41 mouse cellular contexts compared by ENCODE assay signal in genomic region chr7:108678886-108679285, GRCm38 (mm10). TPM values are rescaled to one million over a fixed set of nuclear protein-coding genes. Genes with fewer than 3 reads are reported as not detected.
"Had no signal": no experiment of that assay in that cellular context is flagged by ENCODE, and none has a peak within 500 bp of the region (broad histone marks: within the 10 kb centered on the region; RNA-seq: fewer than 3 reads in every experiment).

No protein-coding gene starts in this region.

- H3K4me1 ChIP-seq: heart, embryonic 10.5 days; heart, embryonic 12.5 days; hindbrain, embryonic 13.5 days; hindbrain, embryonic 15.5 days; kidney, embryonic 15.5 days; limb, embryonic 13.5 days; limb, embryonic 15.5 days; liver, embryonic 12.5 days had no signal

- DNase-seq: gastrocnemius, adult 2 months; gastrocnemius, postnatal 10 days; gastrocnemius, postnatal 25 days; heart, adult 18-20 months; heart, postnatal 10 days; kidney, adult 11 months; kidney, adult 2 months; kidney, adult 9 months; kidney, postnatal 14 days; kidney, postnatal 36 days; left cerebral cortex, postnatal 4 days had no signal

- H3K9me3 ChIP-seq: hindbrain, embryonic 15.5 days; kidney, embryonic 15.5 days; limb, embryonic 13.5 days; limb, embryonic 15.5 days; liver, embryonic 12.5 days had no signal

- ATAC-seq: hindbrain, postnatal 0 days; intestine, embryonic 16.5 days; liver, embryonic 12.5 days had no signal

- H3K36me3 ChIP-seq: heart, embryonic 10.5 days; heart, embryonic 12.5 days; hindbrain, embryonic 13.5 days; hindbrain, embryonic 15.5 days; kidney, embryonic 15.5 days; limb, embryonic 13.5 days; limb, embryonic 15.5 days; liver, embryonic 12.5 days had no signal

- H3K4me3 ChIP-seq: gastrocnemius, adult 2 months; heart, embryonic 10.5 days; heart, embryonic 12.5 days; hindbrain, embryonic 13.5 days; hindbrain, embryonic 15.5 days; kidney, embryonic 15.5 days; left cerebral cortex, adult 2 months; limb, embryonic 13.5 days; limb, embryonic 15.5 days; liver, embryonic 12.5 days had no signal

- H3K27me3 ChIP-seq: heart, embryonic 12.5 days; hindbrain, embryonic 13.5 days; hindbrain, embryonic 15.5 days; kidney, embryonic 15.5 days; limb, embryonic 13.5 days; limb, embryonic 15.5 days; liver, embryonic 12.5 days had no signal

RNA-seq across cellular contexts. Expression of gene Olfr510, which starts 12.7 kb away (rescaled TPM):
- total RNA-seq: gastrocnemius, adult 2 months; gastrocnemius, postnatal 10 days; gastrocnemius, postnatal 25 days; gastrocnemius, postnatal 4 days; granulocyte monocyte progenitor cell, adult 5-6 weeks; heart, adult 18-20 months; heart, adult 8-10 months; heart, postnatal 10 days; heart, postnatal 25 days; hematopoietic stem cell, adult 5-6 weeks; hindbrain, postnatal 0 days; layer of hippocampus, adult 18-20 months; layer of hippocampus, postnatal 10 days; layer of hippocampus, postnatal 25 days; left cerebral cortex, adult 2 months; left cerebral cortex, postnatal 25 days; left cerebral cortex, postnatal 4 days; liver, adult 2 months had no signal
- polyA plus RNA-seq: heart, embryonic 10.5 days; heart, embryonic 12.5 days; heart, embryonic 14.5 days; heart, embryonic 16.5 days; hindbrain, embryonic 11.5 days; hindbrain, embryonic 13.5 days; hindbrain, embryonic 15.5 days; hindbrain, postnatal 0 days; intestine, embryonic 14.5 days; intestine, embryonic 16.5 days; kidney, adult 2 months; kidney, embryonic 15.5 days; kidney, postnatal 0 days; large intestine, adult 2 months; limb, embryonic 11.5 days; limb, embryonic 13.5 days; limb, embryonic 15.5 days; liver, adult 2 months; liver, embryonic 12.5 days; liver, embryonic 14.5 days; liver, embryonic 16.5 days had no signal

RNA-seq across cellular contexts. Expression of gene Olfr509, which starts 27.2 kb away (rescaled TPM):
- total RNA-seq: gastrocnemius, adult 2 months; gastrocnemius, postnatal 10 days; gastrocnemius, postnatal 25 days; gastrocnemius, postnatal 4 days; granulocyte monocyte progenitor cell, adult 5-6 weeks; heart, adult 18-20 months; heart, adult 8-10 months; heart, postnatal 10 days; heart, postnatal 25 days; hematopoietic stem cell, adult 5-6 weeks; hindbrain, postnatal 0 days; layer of hippocampus, adult 18-20 months; layer of hippocampus, postnatal 10 days; layer of hippocampus, postnatal 25 days; left cerebral cortex, adult 2 months; left cerebral cortex, postnatal 4 days; liver, adult 2 months had no signal
- polyA plus RNA-seq: heart, embryonic 10.5 days; heart, embryonic 12.5 days; heart, embryonic 14.5 days; heart, embryonic 16.5 days; hindbrain, embryonic 11.5 days; hindbrain, embryonic 15.5 days; hindbrain, postnatal 0 days; intestine, embryonic 14.5 days; intestine, embryonic 16.5 days; kidney, adult 2 months; kidney, postnatal 0 days; large intestine, adult 2 months; limb, embryonic 11.5 days; limb, embryonic 15.5 days; liver, adult 2 months; liver, embryonic 12.5 days; liver, embryonic 14.5 days; liver, embryonic 16.5 days had no signal

RNA-seq across cellular contexts. Expression of gene Olfr512, which starts 34.2 kb away (rescaled TPM):
- total RNA-seq: gastrocnemius, adult 2 months; gastrocnemius, postnatal 10 days; gastrocnemius, postnatal 25 days; gastrocnemius, postnatal 4 days; granulocyte monocyte progenitor cell, adult 5-6 weeks; heart, adult 18-20 months; heart, adult 8-10 months; heart, postnatal 10 days; heart, postnatal 25 days; hematopoietic stem cell, adult 5-6 weeks; hindbrain, postnatal 0 days; layer of hippocampus, adult 18-20 months; layer of hippocampus, postnatal 10 days; layer of hippocampus, postnatal 25 days; left cerebral cortex, adult 2 months; left cerebral cortex, postnatal 25 days; left cerebral cortex, postnatal 4 days; liver, adult 2 months had no signal
- polyA plus RNA-seq: heart, embryonic 10.5 days; heart, embryonic 12.5 days; heart, embryonic 14.5 days; heart, embryonic 16.5 days; hindbrain, embryonic 11.5 days; hindbrain, embryonic 13.5 days; hindbrain, embryonic 15.5 days; hindbrain, postnatal 0 days; intestine, embryonic 14.5 days; intestine, embryonic 16.5 days; kidney, adult 2 months; kidney, embryonic 15.5 days; kidney, postnatal 0 days; large intestine, adult 2 months; limb, embryonic 11.5 days; limb, embryonic 13.5 days; limb, embryonic 15.5 days; liver, adult 2 months; liver, embryonic 12.5 days; liver, embryonic 14.5 days; liver, embryonic 16.5 days had no signal

RNA-seq across cellular contexts. Expression of gene Olfr508, which starts 49.1 kb away (rescaled TPM):
- total RNA-seq: gastrocnemius, adult 2 months; gastrocnemius, postnatal 10 days; gastrocnemius, postnatal 25 days; gastrocnemius, postnatal 4 days; granulocyte monocyte progenitor cell, adult 5-6 weeks; heart, adult 18-20 months; heart, adult 8-10 months; heart, postnatal 10 days; heart, postnatal 25 days; hematopoietic stem cell, adult 5-6 weeks; hindbrain, postnatal 0 days; layer of hippocampus, adult 18-20 months; layer of hippocampus, postnatal 10 days; layer of hippocampus, postnatal 25 days; left cerebral cortex, adult 2 months; left cerebral cortex, postnatal 25 days; left cerebral cortex, postnatal 4 days; liver, adult 2 months had no signal
- polyA plus RNA-seq: heart, embryonic 10.5 days; heart, embryonic 12.5 days; heart, embryonic 14.5 days; heart, embryonic 16.5 days; hindbrain, embryonic 11.5 days; hindbrain, embryonic 13.5 days; hindbrain, embryonic 15.5 days; hindbrain, postnatal 0 days; intestine, embryonic 14.5 days; intestine, embryonic 16.5 days; kidney, adult 2 months; kidney, embryonic 15.5 days; kidney, postnatal 0 days; large intestine, adult 2 months; limb, embryonic 11.5 days; limb, embryonic 13.5 days; limb, embryonic 15.5 days; liver, adult 2 months; liver, embryonic 12.5 days; liver, embryonic 14.5 days; liver, embryonic 16.5 days had no signal

RNA-seq across cellular contexts. Expression of gene Olfr507, which starts 57.3 kb away (rescaled TPM):
- total RNA-seq: gastrocnemius, adult 2 months; gastrocnemius, postnatal 10 days; gastrocnemius, postnatal 25 days; gastrocnemius, postnatal 4 days; granulocyte monocyte progenitor cell, adult 5-6 weeks; heart, adult 18-20 months; heart, adult 8-10 months; heart, postnatal 10 days; heart, postnatal 25 days; hematopoietic stem cell, adult 5-6 weeks; hindbrain, postnatal 0 days; layer of hippocampus, adult 18-20 months; layer of hippocampus, postnatal 10 days; layer of hippocampus, postnatal 25 days; left cerebral cortex, adult 2 months; left cerebral cortex, postnatal 25 days; left cerebral cortex, postnatal 4 days; liver, adult 2 months had no signal
- polyA plus RNA-seq: heart, embryonic 10.5 days; heart, embryonic 12.5 days; heart, embryonic 14.5 days; heart, embryonic 16.5 days; hindbrain, embryonic 11.5 days; hindbrain, embryonic 13.5 days; hindbrain, embryonic 15.5 days; hindbrain, postnatal 0 days; intestine, embryonic 14.5 days; intestine, embryonic 16.5 days; kidney, adult 2 months; kidney, embryonic 15.5 days; kidney, postnatal 0 days; large intestine, adult 2 months; limb, embryonic 11.5 days; limb, embryonic 13.5 days; limb, embryonic 15.5 days; liver, adult 2 months; liver, embryonic 12.5 days; liver, embryonic 14.5 days; liver, embryonic 16.5 days had no signal
